13 mouse cellular contexts compared by ENCODE assay signal in genomic region chr15:8531201-8531600, GRCm38 (mm10).
"Had no signal": no experiment of that assay in that cellular context is flagged by ENCODE, and none has a peak within 500 bp of the region (broad histone marks: within the 10 kb centered on the region; RNA-seq: fewer than 3 reads in every experiment).

No protein-coding gene starts in this region.

- DNase-seq: gastrocnemius, adult 2 months; gastrocnemius, postnatal 14 days; gastrocnemius, postnatal 36 days; heart, adult 11 months; heart, adult 2 months; heart, postnatal 14 days; heart, postnatal 36 days; kidney, adult 11 months; kidney, adult 8-10 months; kidney, postnatal 10 days; kidney, postnatal 25 days; kidney, postnatal 4 days; liver had no signal
